Mouse (Mus musculus): Measurements from ENCODE around the gene 4931422A03Rik. TPM values are rescaled to one million over a fixed set of nuclear protein-coding genes. Genes with fewer than 3 reads are reported as not detected.
"Not testable (repeated sequence)": the region's sequence is repeated elsewhere in the genome, so short reads cannot be mapped to it uniquely, and the experiment has no call there.

4931422A03Rik gene
- total RNA-seq, 2 experiments from 2014 or later = not detected

DNA sequence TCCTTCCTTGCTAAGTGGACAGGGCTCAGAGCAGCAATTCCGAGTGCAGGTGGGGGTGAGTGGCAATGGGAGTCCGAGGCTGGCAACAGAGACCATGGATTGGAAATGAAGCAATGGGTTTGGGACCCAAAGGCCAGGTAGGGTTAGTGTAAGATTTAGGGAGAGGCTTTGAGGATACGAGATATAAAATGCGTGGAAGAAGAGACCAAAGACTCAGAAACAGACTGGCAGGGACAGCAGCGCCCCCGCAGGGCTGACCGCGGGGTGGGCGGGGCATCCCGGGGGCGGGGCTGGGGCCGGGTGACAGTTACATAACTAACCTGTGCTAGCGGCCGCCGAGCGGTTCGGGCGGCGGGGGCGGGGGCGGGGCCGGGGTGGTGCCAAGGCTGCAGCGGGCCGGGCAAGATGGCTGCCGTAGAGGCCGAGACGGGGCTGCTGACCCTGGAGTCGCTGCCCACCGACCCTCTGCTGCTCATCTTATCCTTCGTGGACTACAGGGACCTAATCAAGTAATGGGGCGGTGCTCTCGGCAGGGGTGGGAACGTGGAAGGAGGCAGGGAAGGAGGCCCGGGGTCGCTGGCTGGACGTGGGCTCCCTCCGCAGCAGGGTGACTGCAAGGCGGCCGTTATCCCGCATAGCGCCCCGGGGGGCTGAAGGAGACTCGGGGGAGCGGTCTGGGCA lies 563 bp downstream of the 4931422A03Rik start, which contains the start of gene Fbxo3:
TSS of gene Fbxo3 (plus strand) at position 264 of the 681 bp plus-strand sequence.
- DNase-seq (ENCODE audit: low spot score in 2 of 2) = peak; percentile 65 to 80

- no peak for DNase-seq (ENCODE audit: low spot score in 2 of 2)
Observed at GRCm38 (mm10) chr2:104024656-104025055, 3.5 kb downstream of the 4931422A03Rik start.

- DNase-seq (ENCODE audit: low spot score in 2 of 2) = no peak
Observed at GRCm38 (mm10) chr2:104023096-104023495, 5.1 kb downstream of the 4931422A03Rik start.

DNA sequence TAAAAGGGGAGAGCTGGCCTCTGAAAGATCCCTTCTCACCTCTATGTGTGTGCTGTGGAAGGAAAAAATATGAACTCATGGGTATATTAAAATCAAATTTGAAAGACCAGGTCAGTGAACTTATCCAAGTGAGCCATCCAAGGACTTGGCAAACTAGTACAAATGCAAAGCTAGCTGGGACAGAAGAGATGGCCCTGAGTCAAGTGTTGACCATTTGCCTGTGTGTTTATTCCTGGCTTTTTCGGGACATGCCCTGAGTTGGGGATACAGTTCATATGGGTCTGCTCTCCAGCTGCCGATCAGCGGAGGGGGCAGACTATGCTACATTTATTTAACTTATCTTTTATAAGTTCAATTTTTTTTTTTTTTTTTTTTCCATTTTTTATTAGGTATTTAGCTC lies 19.3 kb downstream of the 4931422A03Rik start:
- DNase-seq (ENCODE audit: low spot score in 2 of 2) = not testable (repeated sequence)

- DNase-seq (ENCODE audit: low spot score in 2 of 2) = no peak
Observed at GRCm38 (mm10) chr2:104007793-104008519, 20.2 kb downstream of the 4931422A03Rik start.

GRCm38 (mm10) chr2:104002711-104003413 lies 25.3 kb downstream of the 4931422A03Rik start:
- peak; percentile 69 to 80 for DNase-seq (ENCODE audit: low spot score in 2 of 2)

GRCm38 (mm10) chr2:104001861-104002260 lies 26.3 kb downstream of the 4931422A03Rik start:
- no peak for DNase-seq (ENCODE audit: low spot score in 2 of 2)

DNA sequence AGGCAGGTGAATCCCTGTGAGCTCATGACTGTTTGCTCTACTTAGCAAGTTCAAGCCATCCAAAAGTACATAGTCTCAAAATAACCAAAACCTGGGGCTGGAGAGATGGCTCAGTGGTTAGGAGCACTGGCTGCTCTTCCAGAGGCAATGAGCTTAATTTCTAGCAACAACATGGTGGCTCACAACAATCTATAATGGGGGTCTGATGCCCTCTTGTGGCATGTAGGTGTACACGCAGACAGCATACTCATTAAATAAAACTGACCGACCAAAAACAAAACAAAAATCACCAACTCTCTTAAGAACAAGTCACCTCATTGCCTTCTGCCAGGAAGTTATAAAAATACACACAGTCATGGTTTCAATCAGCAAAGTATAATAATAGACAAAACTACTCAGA lies 27.1 kb downstream of the 4931422A03Rik start:
- no peak for DNase-seq (ENCODE audit: low spot score in 2 of 2)

- DNase-seq (ENCODE audit: low spot score in 2 of 2) = peak in 1 of 2 experiments; percentile 42
Observed at GRCm38 (mm10) chr2:103992618-103993332, 35.4 kb downstream of the 4931422A03Rik start.

DNA sequence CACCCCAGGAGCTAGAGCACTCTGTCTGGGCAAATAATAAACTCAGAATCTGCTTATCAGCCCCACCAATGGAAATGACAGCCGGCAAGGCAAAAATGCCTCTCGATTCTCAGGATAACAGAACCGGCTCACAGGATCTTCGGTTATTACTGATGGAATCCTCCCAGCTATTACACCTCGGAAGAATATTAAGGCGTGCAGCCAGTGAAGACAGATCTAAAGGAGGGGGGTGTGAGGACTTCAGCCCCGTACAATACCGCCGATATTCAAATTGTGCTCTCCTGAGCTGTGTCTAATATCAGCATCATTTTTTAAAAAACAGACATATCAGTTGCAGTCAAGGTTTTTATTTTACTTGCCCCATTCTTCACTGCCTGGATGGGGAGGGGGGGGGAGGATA lies 36.0 kb downstream of the 4931422A03Rik start:
- no peak for DNase-seq (ENCODE audit: low spot score in 2 of 2)

DNA sequence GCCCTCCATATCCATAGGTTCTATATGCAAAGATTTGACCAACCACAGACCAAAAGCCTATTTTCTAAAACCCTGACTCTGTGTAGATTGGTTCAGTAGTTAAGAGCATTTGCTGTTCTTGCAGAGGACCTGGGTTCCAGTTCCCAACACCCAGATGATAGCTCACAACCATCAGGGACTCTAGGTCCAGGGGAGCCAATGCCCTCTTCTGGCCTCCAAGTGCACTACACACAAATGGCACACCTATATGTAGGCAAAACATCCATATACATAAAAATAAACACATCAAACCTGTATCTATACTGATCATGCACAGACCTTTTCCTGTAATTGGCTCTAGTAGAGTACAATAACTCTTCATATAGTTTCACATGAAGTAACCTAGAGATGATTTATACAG lies 36.9 kb downstream of the 4931422A03Rik start:
- DNase-seq (ENCODE audit: low spot score in 2 of 2) = no peak

- no peak for DNase-seq (ENCODE audit: low spot score in 2 of 2)
Observed at GRCm38 (mm10) chr2:103989724-103990123, 38.4 kb downstream of the 4931422A03Rik start.

DNA sequence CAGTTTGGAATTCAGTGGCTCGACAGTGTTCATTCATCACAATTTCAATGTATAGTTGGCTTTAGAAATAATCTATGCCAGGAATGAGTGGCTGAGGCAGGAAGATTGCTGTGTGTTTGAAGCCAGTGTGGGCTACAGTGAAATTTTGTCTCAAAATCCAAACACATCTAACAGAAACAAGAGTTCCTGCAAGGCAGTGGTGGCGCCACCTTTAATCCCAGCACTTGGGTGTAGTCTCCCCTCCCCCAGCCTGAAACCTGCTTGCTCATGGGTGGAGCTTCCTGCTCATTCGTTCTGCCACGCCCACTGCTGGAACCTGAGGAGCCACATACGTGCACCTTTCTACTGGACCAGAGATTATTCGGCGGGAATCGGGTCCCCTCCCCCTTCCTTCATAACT lies 40.6 kb downstream of the 4931422A03Rik start:
- not testable (repeated sequence) for DNase-seq (ENCODE audit: low spot score in 2 of 2)

DNA sequence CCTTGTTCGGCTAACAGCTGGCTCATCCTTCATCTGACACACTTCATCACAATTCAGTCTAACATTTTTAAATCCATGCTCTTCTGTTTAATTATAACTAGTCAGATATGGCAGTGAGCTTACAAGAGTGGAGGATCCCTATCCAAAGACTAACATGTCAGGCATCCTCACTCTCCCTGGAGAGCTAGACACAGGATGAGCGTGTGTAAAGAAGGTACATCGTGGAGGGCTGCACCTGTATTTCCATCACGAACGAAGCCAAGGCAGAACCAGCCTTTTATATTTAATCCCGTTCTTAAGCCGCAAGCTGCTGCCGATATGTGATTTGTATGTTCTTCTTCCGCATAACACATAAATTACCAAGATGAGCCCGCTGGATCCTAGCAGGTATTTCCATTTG lies 45.0 kb downstream of the 4931422A03Rik start:
- no peak for DNase-seq (ENCODE audit: low spot score in 2 of 2)

DNA sequence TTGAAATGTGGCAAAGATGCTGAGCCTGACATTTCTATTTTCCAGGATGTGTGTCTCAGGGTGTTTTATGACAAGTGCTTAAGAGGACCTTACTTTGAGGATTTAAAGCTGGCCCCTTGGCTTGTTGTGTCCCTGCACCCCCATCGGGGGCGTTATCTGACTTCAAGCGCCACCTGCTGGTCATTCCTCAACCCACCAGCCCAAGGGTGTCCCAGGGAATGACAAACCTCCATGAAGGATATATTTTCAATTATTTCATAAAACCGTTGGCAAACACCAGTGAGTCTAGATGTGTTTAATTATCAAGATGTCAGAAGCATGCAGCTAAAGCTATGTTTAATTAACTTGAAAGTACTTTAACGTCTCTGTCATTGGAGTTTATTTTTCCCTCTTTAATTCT lies 45.9 kb downstream of the 4931422A03Rik start:
- peak; percentile 85 to 87 for DNase-seq (ENCODE audit: low spot score in 2 of 2)

GRCm38 (mm10) chr2:103977716-103978115 lies 50.4 kb downstream of the 4931422A03Rik start:
- DNase-seq (ENCODE audit: low spot score in 2 of 2) = no peak

DNA sequence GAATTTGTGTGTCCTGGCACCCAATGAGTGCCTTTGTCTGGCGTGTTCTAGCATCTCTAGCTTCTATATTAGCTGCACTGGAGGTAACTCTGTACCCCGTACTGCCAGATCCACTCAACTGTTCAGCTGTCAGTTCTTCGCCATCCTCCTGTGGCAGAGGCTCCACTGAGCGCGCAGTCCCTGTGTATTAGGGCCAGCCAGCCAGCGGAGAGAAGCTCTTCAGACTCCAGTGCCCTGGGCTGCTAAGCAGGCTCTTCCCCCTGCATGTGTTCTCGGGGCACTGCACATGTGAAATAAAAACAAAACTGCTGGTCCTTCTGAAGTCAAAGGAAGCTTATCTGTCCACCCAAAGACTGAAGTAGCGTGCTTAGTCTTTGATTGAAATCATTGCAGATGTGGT lies 50.9 kb downstream of the 4931422A03Rik start:
- no peak for DNase-seq (ENCODE audit: low spot score in 2 of 2)

GRCm38 (mm10) chr2:103975904-103976303 lies 52.3 kb downstream of the 4931422A03Rik start:
- no peak for DNase-seq (ENCODE audit: low spot score in 2 of 2)

- DNase-seq (ENCODE audit: low spot score in 2 of 2) = no peak
Observed at GRCm38 (mm10) chr2:103971838-103972237, 56.3 kb downstream of the 4931422A03Rik start.

DNA sequence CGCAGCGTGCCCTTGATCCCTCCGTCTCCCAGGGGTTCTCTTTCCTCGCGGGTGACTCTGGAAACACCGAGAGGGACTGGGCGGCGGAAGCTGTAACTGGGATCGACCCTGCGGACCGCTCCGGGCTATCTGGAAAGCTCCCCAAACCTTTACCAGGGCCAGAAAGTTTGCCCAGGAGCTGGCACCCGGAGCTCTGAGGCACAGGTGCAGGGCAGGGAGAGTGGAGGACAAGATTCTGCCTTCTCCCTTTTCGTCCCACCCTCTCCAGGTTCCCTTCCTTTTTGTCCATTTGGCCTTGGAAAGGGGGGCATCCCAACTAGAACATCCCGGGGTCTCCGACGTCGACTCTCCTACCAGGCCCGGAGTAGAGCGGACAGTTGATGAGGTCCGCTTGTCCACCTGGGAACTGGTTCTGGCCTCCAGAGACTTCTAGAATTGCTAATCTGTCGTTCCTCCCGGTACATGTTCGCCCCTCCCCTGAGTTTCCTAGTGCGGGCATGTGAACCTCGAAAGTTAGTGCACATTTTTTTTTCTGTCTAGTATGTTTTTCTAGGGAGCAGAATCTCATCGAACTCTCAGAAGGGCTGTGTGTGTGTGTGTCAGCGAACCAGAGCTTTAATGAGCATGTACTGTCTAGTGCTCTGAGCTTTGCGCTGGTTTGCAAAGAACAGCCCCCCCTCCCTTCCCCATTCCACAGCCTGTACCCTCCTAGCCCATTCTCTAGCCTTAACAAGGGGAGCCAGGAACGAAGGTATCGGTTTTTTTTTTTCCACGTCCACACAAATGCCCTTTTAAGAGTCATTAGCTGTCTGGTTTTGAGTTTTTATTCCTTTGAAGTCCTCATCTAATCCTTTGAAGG lies 57.1 kb downstream of the 4931422A03Rik start:
- DNase-seq (ENCODE audit: low spot score in 2 of 2) = no peak
